Mouse (Mus musculus) spleen, adult 2 months (tissue): ENCODE measurements at regions not wholly inside any gene's neighbourhood (a gene's known extent, or its start where the extent isn't known, plus 50 kb on each side); places are given as distances from the start of the nearest gene placed in this dataset.

Experiments
- DNase-seq, 2 experiments: peaks; one replicate each; pipeline versions ENCODE4 v3.0.0 to v3.0.0-alpha.2; 2012 to 2021; ENCODE audit warnings: low spot score in 2 of 2, low read depth in 1 of 2
- H3K27ac ChIP-seq: fragments of 200-500 bp; 2 replicates; pipeline ENCODE4 v1.5.1; 2012; ENCODE audit warnings: low read length, inconsistent platforms; ENCODE audit not compliant: insufficient read depth
- H3K27me3 ChIP-seq: fragments of 200-500 bp; 2 replicates; pipeline ENCODE4 v1.6.1; 2012; ENCODE audit warnings: mild to moderate bottlenecking, moderate library complexity, low read length, inconsistent platforms; ENCODE audit not compliant: control insufficient read depth, insufficient read depth
- H3K36me3 ChIP-seq: fragments of 200-500 bp; 2 replicates; pipeline ENCODE4 v1.6.1; 2012; ENCODE audit warnings: mild to moderate bottlenecking, low read length, inconsistent platforms; ENCODE audit not compliant: control insufficient read depth, insufficient read depth
- H3K4me1 ChIP-seq: fragments of 200-500 bp; 2 replicates; pipeline ENCODE4 v1.6.1; 2011; ENCODE audit warnings: inconsistent platforms; ENCODE audit not compliant: control insufficient read depth, insufficient read depth, insufficient read length
- H3K4me3 ChIP-seq: fragments of 200-500 bp; 2 replicates; pipeline ENCODE4 v1.5.1; 2011; ENCODE audit warnings: mild to moderate bottlenecking, inconsistent platforms; ENCODE audit not compliant: insufficient read depth, insufficient read length; ENCODE audit errors: extremely low read depth
- CTCF ChIP-seq: fragments of 200-500 bp; IDR thresholded peaks from 2 replicates; pipeline ENCODE4 v1.5.1; 2011; ENCODE audit warnings: mild to moderate bottlenecking, inconsistent platforms; ENCODE audit not compliant: insufficient read depth, insufficient read length, insufficient replicate concordance; ENCODE audit errors: extremely low read depth
- POLR2A ChIP-seq: fragments of 200-500 bp; IDR thresholded peaks from 2 replicates; pipeline ENCODE4 v1.6.1; 2011; ENCODE audit warnings: low read depth, low read length, inconsistent platforms
- WGBS: fragments of 180-500 bp; shearing (Covaris S2); methylation state at CpG from one replicate; pipeline ENCODE4 v1.1.7; 2018; 5-methylcytosine and 5-hydroxymethylcytosine counted together

GRCm38 (mm10) chr3:33902431-33902830, 58.3 kb upstream of the Ccdc39 start:
- no peak for DNase-seq
- Histone ChIP-seq H3K36me3 (no peaks in the 10 kb centered on the region), H3K27me3 (no peaks in the 10 kb centered on the region), H3K4me3 (no peak overlapping the region), H3K4me1 (no peaks in the 10 kb centered on the region), H3K27ac (no peak overlapping the region)
- TF ChIP-seq CTCF (no peak), POLR2A (no peak)
- WGBS: 81% methylated on average over 2 of the region's 2 CpGs

GRCm38 (mm10) chr3:33903326-33903725, 59.2 kb upstream of the Ccdc39 start:
- DNase-seq: no peak
- no peak overlapping the region for H3K4me3 ChIP-seq
- WGBS: 87% methylated on average over 8 of the region's 8 CpGs

DNA sequence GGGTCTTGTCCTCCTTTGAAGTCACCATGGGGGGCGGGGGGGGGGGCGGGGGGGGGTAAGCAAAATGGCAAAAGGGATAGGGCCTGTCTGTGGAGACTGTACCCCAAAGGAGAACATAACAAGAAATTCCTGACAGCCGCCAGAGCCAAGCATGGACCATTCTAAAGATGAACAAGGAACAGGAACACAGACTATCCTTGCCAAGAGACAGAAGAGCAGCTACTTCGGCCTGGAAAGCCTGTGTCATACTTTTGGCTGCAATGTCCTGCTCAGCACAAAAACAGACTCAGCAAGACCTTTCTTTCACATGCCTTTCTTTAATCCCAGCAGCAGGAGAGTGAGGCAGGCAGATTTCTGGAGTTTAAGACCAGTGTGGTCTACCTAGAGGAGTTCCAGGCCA, 59.7 kb upstream of the Ccdc39 start:
- Histone ChIP-seq H3K36me3 (no peaks in the 10 kb centered on the region), H3K4me3 (no peak overlapping the region), H3K4me1 (no peaks in the 10 kb centered on the region), H3K27me3 (no peaks in the 10 kb centered on the region), H3K27ac (no peak overlapping the region)
- 75% methylated on average over 4 of the region's 4 CpGs for WGBS
- TF ChIP-seq POLR2A (no peak), CTCF (no peak)
- DNase-seq: no peak

More at GRCm38 (mm10) chr3:33903326-33903725, 59.2 kb upstream of the Ccdc39 start:
- H3K27ac ChIP-seq: no peak overlapping the region
- H3K4me1 ChIP-seq: no peaks in the 10 kb centered on the region
- TF ChIP-seq CTCF: no peak
- TF ChIP-seq POLR2A: no peak
- no peaks in the 10 kb centered on the region for H3K27me3 ChIP-seq
- no peaks in the 10 kb centered on the region for H3K36me3 ChIP-seq

GRCm38 (mm10) chr3:33904854-33905678, 61.0 kb upstream of the Ccdc39 start:
- TF ChIP-seq CTCF (no peak), POLR2A (no peak)
- WGBS: 75% methylated on average over 22 of the region's 22 CpGs
- H3K27ac ChIP-seq: no peak overlapping the region
- no peaks in the 10 kb centered on the region for H3K4me1 ChIP-seq
- H3K27me3 ChIP-seq: no peaks in the 10 kb centered on the region
- DNase-seq: no peak
- H3K36me3 ChIP-seq: no peaks in the 10 kb centered on the region
- H3K4me3 ChIP-seq: no peak overlapping the region

- Histone ChIP-seq H3K4me3 (no peak overlapping the region), H3K36me3 (no peaks in the 10 kb centered on the region), H3K27ac (no peak overlapping the region), H3K27me3 (no peaks in the 10 kb centered on the region), H3K4me1 (no peaks in the 10 kb centered on the region)
- TF ChIP-seq CTCF (no peak), POLR2A (no peak)
- no peak for DNase-seq
- 79% methylated on average over 5 of the region's 5 CpGs for WGBS
Measured at GRCm38 (mm10) chr3:33905679-33906007, 61.5 kb upstream of the Ccdc39 start.

DNA sequence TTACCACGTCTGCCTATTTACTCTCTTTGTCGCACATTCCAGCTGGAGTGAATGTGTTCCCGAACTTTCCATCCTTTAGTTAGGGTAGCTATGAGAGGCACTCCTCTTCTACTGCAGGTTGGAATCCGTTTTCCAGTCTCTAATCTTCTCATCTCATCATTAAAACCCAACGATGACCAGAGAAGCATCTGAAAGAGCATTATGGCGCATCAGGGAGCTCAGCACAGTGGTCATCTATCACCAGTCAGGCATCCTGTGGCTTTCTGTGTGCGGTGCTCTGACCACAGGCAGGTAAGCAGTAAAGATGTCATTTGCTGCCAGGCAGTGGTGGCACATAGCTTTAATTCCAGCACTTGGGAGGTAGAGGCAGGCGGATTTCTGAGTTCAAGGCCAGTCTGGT, 63.0 kb upstream of the Ccdc39 start:
- Histone ChIP-seq H3K27me3 (no peaks in the 10 kb centered on the region), H3K4me3 (no peak overlapping the region), H3K27ac (no peak overlapping the region), H3K36me3 (no peaks in the 10 kb centered on the region), H3K4me1 (no peaks in the 10 kb centered on the region)
- 85% methylated on average over 8 of the region's 8 CpGs for WGBS
- no peak for TF ChIP-seq POLR2A
- DNase-seq: no peak

DNA sequence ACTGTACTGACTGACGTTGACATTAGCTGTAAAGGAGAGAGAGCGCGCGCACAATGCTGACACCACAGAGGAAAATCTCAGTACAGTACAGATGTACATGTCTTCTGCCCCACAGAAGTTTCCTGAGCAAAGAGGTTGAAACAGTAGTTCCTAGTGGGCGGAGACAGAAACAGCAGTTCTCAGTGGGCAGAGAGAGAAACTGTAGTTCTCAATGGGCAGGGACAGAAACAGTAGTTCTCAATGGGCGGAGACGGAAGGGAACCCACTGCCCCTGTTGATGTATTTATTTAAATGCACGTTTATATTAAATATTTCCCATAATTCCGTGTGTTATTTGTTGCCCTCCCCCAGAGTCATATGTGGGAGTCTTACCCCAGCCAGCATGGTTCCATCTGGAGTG, 67.4 kb upstream of the Ccdc39 start:
- WGBS: 87% methylated on average over 9 of the region's 9 CpGs
- Histone ChIP-seq H3K4me3 (no peak overlapping the region), H3K4me1 (no peaks in the 10 kb centered on the region), H3K36me3 (no peaks in the 10 kb centered on the region), H3K27me3 (no peaks in the 10 kb centered on the region), H3K27ac (no peak overlapping the region)
- TF ChIP-seq CTCF (no peak), POLR2A (no peak)
- DNase-seq: no peak
